Mouse (Mus musculus) left cerebral cortex, adult 9 months (tissue): Measurements from ENCODE around the gene Gdpgp1.

Experiments used
- DNase-seq, 2 experiments: peaks; one replicate each; pipeline ENCODE4 v3.0.0; 2022; ENCODE audit warnings: low spot score in 2 of 2

The Gdpgp1 gene

GRCm38 (mm10) chr7:80276374-80276773 lies 43.7 kb downstream of the Gdpgp1 start:
- DNase-seq = no peak

DNA sequence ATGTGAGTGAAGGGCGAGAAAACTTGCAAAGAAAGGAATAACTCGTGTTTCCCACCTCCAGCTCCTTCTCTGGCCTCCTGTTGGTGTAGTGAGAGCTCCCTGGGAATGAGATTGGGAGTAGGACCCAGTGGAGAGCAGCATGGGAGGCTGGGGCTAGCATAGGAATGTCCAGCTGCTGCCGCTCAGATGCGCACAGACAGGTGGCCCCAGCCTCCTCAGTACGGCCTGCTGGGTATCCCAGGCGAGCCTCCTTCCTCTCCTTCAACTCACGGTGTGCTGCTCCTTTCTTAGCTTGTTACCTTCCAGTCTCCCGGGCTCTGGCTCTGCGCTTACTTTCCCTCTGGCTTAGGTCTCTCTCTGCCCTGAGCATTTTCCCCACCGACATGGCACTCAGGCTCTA lies 47.4 kb downstream of the Gdpgp1 start:
- no peak for DNase-seq

- no peak for DNase-seq
These were observed 48.3 kb downstream of the Gdpgp1 start for GRCm38 (mm10) chr7:80280998-80281397.

- no peak for DNase-seq
These were observed 49.0 kb downstream of the Gdpgp1 start for GRCm38 (mm10) chr7:80281646-80282045.

- no peak for DNase-seq
These were observed 50.7 kb downstream of the Gdpgp1 start for GRCm38 (mm10) chr7:80283226-80283918.

- no peak for DNase-seq
These were observed 51.7 kb downstream of the Gdpgp1 start for GRCm38 (mm10) chr7:80284391-80284790.

DNA sequence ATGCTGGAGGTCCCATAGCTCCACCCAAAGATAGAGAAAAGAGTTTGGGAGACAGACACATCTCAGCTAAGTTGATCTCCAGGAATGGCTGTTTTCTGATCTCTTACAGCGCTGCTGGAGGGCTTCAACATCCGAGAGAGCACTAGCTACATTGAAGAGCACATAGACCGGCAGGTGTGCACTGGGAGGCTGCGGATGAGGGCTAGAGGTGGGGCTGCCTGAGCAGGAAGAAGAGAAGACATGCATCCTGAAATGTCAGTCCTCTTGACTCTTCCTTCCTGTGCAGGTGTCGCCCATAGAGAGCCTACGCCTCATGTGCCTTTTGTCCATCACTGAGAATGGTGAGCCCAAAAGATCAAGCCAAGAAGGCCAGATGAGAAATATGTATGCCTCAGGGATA lies 53.1 kb downstream of the Gdpgp1 start:
- DNase-seq = no peak

GRCm38 (mm10) chr7:80287736-80288135 lies 55.1 kb downstream of the Gdpgp1 start:
- DNase-seq = no peak
